Mouse (Mus musculus): ENCODE measurements around the gene Ehd3.
"Not testable (repeated sequence)": the region's sequence is repeated elsewhere in the genome, so short reads cannot be mapped to it uniquely, and the experiment has no call there.

The Ehd3 gene

GRCm38 (mm10) chr17:73826106-73826505, 22.2 kb downstream of the Ehd3 start:
- no peak for DNase-seq (ENCODE audit: low read depth, low spot score)

- no peak for DNase-seq (ENCODE audit: low read depth, low spot score)
Observed at GRCm38 (mm10) chr17:73827446-73827845, 23.5 kb downstream of the Ehd3 start.

GRCm38 (mm10) chr17:73830511-73830910, 26.6 kb downstream of the Ehd3 start:
- no peak for DNase-seq (ENCODE audit: low read depth, low spot score)

GRCm38 (mm10) chr17:73831427-73831826, 27.5 kb downstream of the Ehd3 start:
- DNase-seq (ENCODE audit: low read depth, low spot score) = no peak

- DNase-seq (ENCODE audit: low read depth, low spot score) = no peak
Observed at GRCm38 (mm10) chr17:73832901-73833300, 29.0 kb downstream of the Ehd3 start.

- no peak for DNase-seq (ENCODE audit: low read depth, low spot score)
Observed at GRCm38 (mm10) chr17:73833474-73833873, 29.5 kb downstream of the Ehd3 start.

- DNase-seq (ENCODE audit: low read depth, low spot score) = no peak
Observed at GRCm38 (mm10) chr17:73836601-73837000, 32.7 kb downstream of the Ehd3 start.

- no peak for DNase-seq (ENCODE audit: low read depth, low spot score)
Observed at GRCm38 (mm10) chr17:73837244-73837643, 33.3 kb downstream of the Ehd3 start.

- DNase-seq (ENCODE audit: low read depth, low spot score) = no peak
Observed at GRCm38 (mm10) chr17:73839086-73839835, 35.3 kb downstream of the Ehd3 start.

- not testable (repeated sequence) for DNase-seq (ENCODE audit: low read depth, low spot score)
Observed at GRCm38 (mm10) chr17:73839876-73840275, 35.9 kb downstream of the Ehd3 start.

GRCm38 (mm10) chr17:73842963-73843362, 39.0 kb downstream of the Ehd3 start:
- DNase-seq (ENCODE audit: low read depth, low spot score) = no peak

- no peak for DNase-seq (ENCODE audit: low read depth, low spot score)
Observed at GRCm38 (mm10) chr17:73845632-73846031, 41.7 kb downstream of the Ehd3 start.

GRCm38 (mm10) chr17:73847399-73847798, 43.5 kb downstream of the Ehd3 start:
- DNase-seq (ENCODE audit: low read depth, low spot score) = no peak

GRCm38 (mm10) chr17:73853041-73853440, 49.1 kb downstream of the Ehd3 start:
- no peak for DNase-seq (ENCODE audit: low read depth, low spot score)

- DNase-seq (ENCODE audit: low read depth, low spot score) = no peak
Observed at GRCm38 (mm10) chr17:73853717-73854116, 49.8 kb downstream of the Ehd3 start.

- no peak for DNase-seq (ENCODE audit: low read depth, low spot score)
Observed at GRCm38 (mm10) chr17:73869008-73869685, 65.2 kb downstream of the Ehd3 start.

GRCm38 (mm10) chr17:73870956-73871605, 67.1 kb downstream of the Ehd3 start:
- no peak for DNase-seq (ENCODE audit: low read depth, low spot score)

- no peak for DNase-seq (ENCODE audit: low read depth, low spot score)
Observed at GRCm38 (mm10) chr17:73875268-73875667, 71.3 kb downstream of the Ehd3 start.

GRCm38 (mm10) chr17:73875674-73876073, 71.7 kb downstream of the Ehd3 start:
- DNase-seq (ENCODE audit: low read depth, low spot score) = no peak

- DNase-seq (ENCODE audit: low read depth, low spot score) = no peak
Observed at GRCm38 (mm10) chr17:73879262-73879916, 75.5 kb downstream of the Ehd3 start.

- DNase-seq (ENCODE audit: low read depth, low spot score) = no peak
Observed at GRCm38 (mm10) chr17:73880286-73880685, 76.4 kb downstream of the Ehd3 start.

GRCm38 (mm10) chr17:73881295-73881694, 77.4 kb downstream of the Ehd3 start:
- DNase-seq (ENCODE audit: low read depth, low spot score) = no peak

All from WW6 (cell line).